Mouse (Mus musculus) megakaryocyte, embryonic 14.5 days (primary cell): ENCODE measurements at regions not wholly inside any gene's neighbourhood (a gene's known extent, or its start where the extent isn't known, plus 50 kb on each side); places are given as distances from the start of the nearest gene placed in this dataset.

Experiments
- FLI1 ChIP-seq: IDR thresholded peaks from 2 replicates; pipeline ENCODE4 v1.6.1; 2012; ENCODE audit warnings: low read length, inconsistent platforms, mixed read lengths
- GATA1 ChIP-seq: IDR thresholded peaks from 3 replicates; pipeline ENCODE4 v1.6.1; 2012; ENCODE audit warnings: mixed read lengths, low read length, inconsistent platforms, borderline replicate concordance

DNA sequence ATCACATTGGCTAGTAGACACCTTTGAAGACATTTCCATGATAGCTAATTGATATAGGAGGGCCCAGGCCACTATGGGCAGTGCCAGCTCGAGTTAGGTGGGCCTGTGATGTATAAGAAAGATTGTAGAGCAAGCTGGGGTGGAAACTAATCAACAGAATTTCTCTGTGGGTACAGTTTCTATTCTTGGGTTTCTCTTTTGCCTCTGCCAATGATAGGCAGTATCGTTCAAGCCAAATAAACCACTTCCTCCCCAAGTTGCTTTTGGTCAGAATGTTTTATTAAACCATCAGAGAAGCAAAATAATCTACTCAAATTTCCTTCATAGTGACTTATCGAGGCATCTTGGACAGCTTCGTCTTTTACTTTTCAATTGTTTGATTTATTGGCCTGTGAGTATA, 90.3 kb downstream of the Ankrd50 start:
- no peak for TF ChIP-seq FLI1
- no peak for TF ChIP-seq GATA1
